Mouse (Mus musculus) urinary bladder, postnatal 4 days (tissue): ENCODE results near the gene Atp6v1fnb.
A peak's percentile ranks its signal among the peaks of the same experiment; 100 is the strongest.

Experiments
- DNase-seq, 2 experiments: peaks; one replicate each; pipeline ENCODE4 v3.0.0; 2021 to 2022; ENCODE audit warnings: low spot score in 2 of 2

Atp6v1fnb gene

GRCm38 (mm10) chr6:29467583-29468354 is 3.5 kb upstream of the Atp6v1fnb start, which contains the start of gene Atp6v1f:
TSS of gene Atp6v1f (plus strand) at chr6:29467718.
- DNase-seq = peak; percentile 87 to 91

- DNase-seq = no peak
Observed at GRCm38 (mm10) chr6:29468851-29469250, 2.4 kb upstream of the Atp6v1fnb start.

GRCm38 (mm10) chr6:29473941-29474691 is 2.9 kb downstream of the Atp6v1fnb start:
- peak; percentile 68 to 77 for DNase-seq

- DNase-seq = no peak
Observed at GRCm38 (mm10) chr6:29474736-29475135, 3.5 kb downstream of the Atp6v1fnb start.

DNA sequence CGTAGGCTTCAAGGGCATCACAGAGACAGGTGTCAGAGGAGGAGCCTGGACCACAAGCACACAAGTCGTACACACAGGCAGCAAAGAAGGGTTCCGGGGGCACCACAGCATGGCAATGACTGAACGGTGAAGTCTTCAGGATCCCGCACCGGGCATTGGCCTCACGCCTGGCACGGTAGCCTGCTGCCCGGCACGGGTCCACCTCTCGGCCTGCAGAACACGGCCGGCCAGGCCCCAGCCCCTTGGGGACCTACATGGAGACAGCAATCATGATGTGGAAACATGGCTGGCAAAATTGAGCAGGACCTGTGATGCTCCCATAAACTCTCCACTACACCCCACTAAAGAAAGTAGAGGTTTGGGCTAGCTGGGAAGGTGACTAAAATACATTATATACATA is 11.5 kb downstream of the Atp6v1fnb start:
- no peak for DNase-seq

DNA sequence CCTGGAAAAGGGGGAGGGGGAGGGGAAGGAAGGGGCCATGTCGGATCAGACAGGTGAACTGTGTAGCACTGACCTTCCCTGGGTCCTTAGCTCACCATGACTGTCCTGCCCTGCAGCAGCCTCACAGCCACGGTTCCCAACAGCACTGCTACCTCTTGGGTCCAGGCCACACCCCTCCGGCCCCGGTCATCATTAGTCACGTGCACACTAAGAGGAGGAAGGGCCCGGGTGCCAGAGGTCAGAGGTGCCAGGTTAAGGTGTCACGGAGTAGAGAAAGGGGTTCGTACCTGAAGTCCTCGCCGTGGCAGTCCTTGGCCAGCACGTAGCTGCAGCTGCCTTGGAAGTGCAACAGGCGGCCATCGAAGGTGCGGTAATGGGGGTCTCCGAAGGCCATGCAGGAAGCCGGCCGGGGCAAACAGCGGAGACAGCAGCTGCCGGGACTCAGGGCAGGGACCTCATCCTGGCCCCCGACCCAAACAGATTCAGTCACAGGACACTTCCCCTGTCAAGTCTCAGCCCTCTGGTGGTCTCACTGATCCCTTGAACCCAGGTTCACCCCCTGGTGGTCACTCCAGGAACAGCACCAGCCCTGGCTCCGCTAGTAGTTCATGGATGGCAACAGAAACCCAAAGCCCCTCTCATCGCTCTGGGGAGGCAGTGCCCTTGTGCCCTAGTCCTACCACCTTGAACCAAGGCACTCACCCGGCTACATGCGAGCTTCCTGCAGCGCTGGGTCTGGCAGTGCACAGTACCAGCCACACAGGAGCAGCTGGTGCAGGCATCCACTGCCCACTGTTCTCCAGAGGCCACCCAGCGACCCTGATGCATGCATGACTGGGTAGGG is 13.7 kb downstream of the Atp6v1fnb start:
- peak; percentile 37 to 83 for DNase-seq

- no peak for DNase-seq
Observed at GRCm38 (mm10) chr6:29485951-29486350, 14.7 kb downstream of the Atp6v1fnb start.

DNA sequence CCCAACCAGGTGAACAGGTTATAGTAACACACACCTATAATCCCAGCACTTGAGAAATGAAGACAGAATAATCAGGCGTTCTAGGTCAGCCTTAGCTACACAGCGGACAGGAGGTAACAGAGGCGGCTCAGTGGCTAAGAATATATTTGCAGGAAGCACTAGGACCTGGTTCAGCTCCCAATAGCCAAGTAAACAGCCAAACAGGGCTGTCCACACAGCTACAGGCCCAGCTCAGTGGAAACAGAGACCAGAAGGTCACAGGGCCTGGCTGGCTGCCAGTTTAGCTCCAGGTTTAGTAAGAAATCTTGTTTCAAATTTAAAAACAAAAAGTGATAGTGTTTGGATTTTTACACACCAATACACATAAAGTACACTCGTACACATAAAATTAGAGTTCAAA is 22.9 kb downstream of the Atp6v1fnb start:
- DNase-seq = no peak

GRCm38 (mm10) chr6:29496270-29496669 is 25.0 kb downstream of the Atp6v1fnb start:
- DNase-seq = no peak

DNA sequence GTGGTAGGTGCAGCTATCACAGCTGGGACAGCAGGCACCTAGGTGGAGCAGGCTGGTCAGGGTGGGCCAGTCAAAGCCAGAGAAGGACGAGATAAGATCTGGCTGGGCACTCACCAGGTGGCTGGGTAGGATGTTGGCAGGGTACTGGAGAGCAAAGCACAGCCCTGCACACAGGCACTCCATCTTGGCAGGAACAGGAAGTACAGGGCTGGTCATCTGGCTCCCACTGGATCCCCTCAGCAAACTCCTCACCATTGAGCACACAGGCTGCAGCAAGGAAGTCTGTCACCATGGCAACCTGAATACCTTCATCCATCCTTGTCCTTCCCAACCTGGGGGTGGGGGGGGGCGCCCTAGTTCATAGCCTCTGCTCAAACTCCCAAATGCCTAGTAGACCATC is 26.6 kb downstream of the Atp6v1fnb start:
- DNase-seq = no peak

GRCm38 (mm10) chr6:29500177-29500576 is 28.9 kb downstream of the Atp6v1fnb start:
- no peak for DNase-seq

GRCm38 (mm10) chr6:29500810-29501209 is 29.6 kb downstream of the Atp6v1fnb start:
- no peak for DNase-seq

DNA sequence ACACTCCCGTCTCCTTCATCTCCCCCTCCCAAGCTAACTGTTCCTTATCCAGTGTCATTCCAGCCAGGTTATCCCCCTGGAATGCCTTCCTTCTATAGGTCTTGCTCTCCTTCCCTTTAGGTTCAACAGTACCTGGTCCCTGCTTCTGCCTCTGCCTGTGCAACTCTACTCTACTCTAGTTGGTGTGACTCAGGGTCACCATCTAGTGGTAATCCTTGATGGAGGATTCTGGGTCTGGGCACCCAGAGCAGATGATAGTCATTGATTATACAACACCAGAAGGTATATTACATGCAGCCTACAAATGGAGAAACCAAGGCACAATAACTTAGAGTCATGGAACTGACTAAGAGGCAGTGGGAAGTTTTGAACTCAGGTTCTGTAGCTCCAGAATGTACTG is 30.4 kb downstream of the Atp6v1fnb start:
- DNase-seq = no peak

- no peak for DNase-seq
Observed at GRCm38 (mm10) chr6:29505493-29505892, 34.3 kb downstream of the Atp6v1fnb start.

DNA sequence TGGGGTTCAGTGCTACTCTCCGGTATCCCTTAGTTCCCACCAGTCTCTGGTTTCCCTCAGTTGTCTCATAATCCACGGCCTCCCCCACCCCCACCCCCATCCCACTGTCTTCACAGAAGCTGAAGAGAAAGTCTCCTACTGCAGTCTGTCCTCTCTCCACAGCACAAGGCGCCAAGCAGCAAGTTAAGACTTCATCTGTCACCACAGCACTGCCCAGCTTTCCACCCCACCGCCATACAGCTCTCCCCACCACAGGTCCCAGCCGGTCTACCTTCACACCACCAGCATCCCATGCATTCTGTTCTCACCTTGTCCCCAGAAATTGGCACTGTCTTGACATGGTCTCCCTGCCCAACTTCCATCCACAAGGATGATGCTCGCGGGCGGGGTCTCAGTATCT is 35.6 kb downstream of the Atp6v1fnb start:
- no peak for DNase-seq

- DNase-seq = peak in 1 of 2 experiments; percentile 46
Observed at GRCm38 (mm10) chr6:29507447-29508309, 36.4 kb downstream of the Atp6v1fnb start, which contains the start of gene Kcp. TSS of gene Kcp (minus strand) at chr6:29507952.

DNA sequence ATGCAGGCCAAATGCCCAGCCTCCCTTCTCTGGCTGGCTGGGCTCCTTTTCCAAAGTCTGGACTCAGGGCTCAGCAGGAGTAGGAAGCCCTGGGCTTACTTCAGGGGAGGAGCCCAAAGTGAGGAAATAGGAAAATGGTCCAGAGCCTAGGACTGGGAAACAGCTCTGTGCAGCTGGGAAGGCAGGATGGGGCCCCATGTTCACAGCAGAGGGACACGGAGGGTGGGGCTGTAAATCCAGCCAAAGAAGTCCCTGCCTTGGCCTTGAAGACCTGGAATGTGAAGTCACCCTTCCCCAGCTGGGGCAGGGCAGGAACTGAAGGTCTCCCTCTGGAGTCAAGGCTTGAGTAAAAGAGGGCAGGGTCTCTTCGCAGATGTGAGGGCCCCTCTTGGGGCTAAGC is 37.8 kb downstream of the Atp6v1fnb start:
- no peak for DNase-seq

GRCm38 (mm10) chr6:29513284-29513683 is 42.0 kb downstream of the Atp6v1fnb start:
- DNase-seq = peak in 1 of 2 experiments; percentile 46

GRCm38 (mm10) chr6:29517139-29517538 is 45.9 kb downstream of the Atp6v1fnb start:
- peak; percentile 70 to 82 for DNase-seq

- no peak for DNase-seq
Observed at GRCm38 (mm10) chr6:29522626-29523300, 51.5 kb downstream of the Atp6v1fnb start.
